Mouse (Mus musculus) fibroblast of lung, adult 2 months (primary cell): ENCODE results near the gene Uck2.

ENCODE experiments used
- DNase-seq: peaks from one replicate; pipeline ENCODE4 v3.0.0-alpha.2; 2011; ENCODE audit warnings: low read depth

Uck2 gene

DNA sequence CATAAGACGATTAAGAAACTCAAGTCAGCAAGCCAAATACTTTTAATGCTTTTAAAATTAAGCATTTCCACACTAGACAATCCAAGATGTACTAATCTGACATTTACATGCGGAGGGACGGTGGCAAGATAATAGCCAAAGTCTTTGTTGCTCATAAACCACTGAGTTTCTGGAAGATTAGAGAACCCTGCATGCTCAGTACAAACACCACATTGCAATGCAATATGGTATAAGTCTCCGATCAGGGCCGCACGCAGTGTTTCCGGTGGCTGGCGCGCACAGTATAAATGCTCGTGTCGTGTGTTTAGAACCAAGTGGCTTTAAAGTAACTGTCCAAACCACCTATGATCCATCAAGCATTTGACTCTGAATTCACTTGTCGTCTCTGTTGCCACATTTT, 31.5 kb downstream of the Uck2 start:
- no peak for DNase-seq

DNA sequence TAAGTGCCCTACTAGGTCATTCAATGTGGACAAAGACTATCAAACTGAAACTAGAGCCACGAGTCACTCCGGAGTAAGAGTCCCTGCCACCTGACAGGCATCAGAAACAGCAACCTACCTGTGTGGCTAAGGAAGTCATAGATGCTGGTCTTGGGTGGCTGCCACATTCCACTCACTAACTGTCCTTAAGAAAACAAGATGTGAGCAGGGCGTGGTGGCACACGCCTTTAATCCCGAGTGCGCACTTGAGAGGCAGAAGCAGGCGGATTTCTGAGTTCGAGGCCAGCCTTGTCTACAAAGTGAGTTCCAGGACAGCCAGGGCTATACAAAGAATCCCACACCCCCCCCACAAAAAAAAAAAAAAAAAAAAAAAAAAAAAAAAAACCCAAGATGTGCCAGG, 35.2 kb downstream of the Uck2 start:
- DNase-seq = no peak

DNA sequence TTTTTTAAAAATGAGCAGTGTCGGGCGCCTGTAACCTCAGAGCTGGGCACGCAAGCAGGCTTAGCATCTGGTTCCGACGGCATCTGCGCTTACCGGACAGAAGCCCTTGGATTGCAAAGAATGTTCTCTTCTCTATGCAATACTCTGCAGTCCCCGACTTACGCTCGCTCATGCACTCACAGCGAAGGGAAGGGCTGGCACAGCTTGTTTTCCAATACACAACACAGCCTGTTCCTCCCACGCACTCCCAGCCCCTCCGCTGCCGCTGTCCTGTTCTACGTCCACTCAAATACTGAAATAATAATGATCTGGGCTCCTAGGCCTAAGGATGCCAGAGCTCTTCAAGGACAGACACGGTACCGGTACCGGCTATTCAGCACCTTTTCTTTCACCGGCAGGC, 35.9 kb downstream of the Uck2 start:
- no peak for DNase-seq

DNA sequence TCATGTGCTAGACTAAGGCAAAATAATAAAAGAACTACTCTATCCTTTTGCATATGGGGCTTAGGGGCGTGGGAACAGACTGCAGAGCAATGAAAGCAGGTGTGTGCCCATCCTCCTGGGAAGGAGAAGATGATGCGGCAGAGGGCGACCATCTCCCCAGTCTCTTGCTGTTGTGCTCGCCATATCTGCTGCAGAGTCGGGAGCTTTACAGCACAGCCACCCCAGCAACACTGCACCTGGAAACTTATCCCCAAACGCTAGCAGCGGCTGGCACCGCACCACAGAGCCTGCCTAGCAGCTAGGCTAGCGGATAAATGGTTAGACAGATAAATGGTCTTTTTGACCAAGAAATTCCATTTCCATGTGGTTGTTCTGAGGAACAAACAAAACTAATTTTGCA, 37.2 kb downstream of the Uck2 start:
- DNase-seq = no peak

DNA sequence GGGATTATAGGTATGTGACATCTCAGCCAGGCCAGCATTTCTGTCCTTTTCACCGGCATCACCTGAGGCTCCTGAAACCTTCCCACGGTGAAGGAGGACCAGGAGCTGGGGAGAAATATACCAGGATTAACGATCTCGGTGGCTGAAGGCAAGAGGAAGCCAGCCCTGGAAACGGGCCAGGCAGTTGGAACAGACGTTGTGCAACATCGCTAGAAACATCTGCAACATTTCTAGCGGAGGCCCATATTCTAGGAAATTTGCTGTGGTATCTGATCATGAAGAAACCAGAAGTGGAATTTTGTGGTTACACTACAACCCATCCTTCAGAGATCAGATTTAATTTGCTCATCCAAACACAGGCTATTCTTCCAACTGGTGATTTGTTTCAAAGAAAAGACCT, 38.1 kb downstream of the Uck2 start:
- peak; percentile 64 for DNase-seq

DNA sequence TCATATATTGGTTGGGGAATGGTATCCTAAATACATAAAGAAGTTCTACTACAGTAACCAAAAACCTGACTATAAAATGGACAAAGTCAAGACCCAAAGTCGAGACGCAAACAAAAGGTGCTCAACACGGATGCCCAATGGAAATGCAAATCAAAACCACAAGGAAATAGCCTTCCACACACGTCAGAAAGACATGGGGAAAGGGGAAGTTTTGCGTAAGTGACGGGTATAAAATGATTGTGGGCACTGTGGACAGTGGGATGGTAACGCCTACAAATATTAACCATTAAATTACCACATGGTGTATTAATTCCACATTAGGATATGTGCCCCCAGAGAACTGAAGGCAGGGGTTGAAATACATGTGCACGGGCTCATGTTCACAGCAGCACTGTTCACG, 38.8 kb downstream of the Uck2 start:
- DNase-seq = no peak

DNA sequence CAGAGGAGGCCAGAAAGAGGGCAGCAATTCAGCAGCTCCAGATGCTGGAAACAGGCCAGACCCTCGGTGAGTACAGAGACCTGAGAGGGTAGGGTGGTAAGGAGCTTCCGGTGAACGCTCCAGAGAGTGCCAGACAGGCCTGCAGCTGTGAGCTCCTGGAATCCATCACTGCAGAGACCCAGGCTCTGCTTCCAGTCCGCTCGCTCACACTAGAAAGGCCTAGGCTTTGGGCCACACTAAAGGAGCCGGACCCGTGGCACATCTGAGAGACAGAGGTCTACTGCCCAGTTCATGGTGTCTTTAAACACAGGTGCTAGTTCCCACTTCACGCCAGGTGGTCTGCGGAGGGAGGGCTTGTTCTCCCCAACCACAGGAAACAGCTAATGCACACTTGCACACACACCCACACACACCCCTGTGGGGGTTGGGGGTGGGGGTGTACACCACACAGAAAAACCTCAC, 39.9 kb downstream of the Uck2 start:
- DNase-seq = no peak

DNA sequence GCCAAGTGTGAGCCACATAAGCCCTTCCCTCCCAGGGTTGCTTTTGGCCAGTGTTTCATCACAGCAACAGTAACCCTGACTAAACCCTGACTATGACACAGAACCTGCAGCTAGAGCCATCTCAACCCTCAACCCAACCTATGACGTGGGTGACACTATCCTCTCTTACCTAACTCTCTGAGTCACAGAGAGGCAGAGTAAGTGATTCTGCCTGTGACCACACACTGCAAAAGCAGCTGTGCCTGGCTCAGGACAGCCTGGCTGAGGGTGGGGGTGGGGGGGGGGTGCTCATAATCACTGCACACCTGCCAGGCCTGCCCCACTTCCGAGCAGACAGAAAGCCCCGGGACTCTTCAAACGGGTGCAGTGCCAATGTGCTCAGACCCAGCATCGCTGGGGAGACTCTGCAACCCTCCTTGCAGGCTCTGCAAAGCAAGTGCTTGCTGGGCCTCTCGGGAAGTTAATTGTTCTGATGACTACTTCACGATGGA, 42.9 kb downstream of the Uck2 start:
- DNase-seq = peak; percentile 73

DNA sequence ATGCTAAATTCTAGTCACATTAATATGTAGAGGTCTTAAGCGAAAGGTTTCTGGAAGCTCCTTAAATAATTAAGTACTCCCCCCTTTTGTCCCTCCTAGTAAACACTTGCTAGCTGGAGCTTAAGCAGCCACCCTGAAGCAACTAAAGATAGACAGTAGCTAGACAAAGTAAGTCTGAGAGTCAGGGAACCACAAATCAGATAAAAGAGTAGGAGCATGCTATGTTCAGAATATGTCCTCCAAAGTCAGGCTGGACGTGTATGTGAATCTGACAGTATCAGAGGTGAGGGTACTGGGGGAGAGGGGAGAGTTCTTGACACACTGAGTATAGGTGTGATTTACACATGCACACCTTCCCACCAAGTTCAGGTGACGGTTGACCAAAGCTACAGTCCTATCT, 43.6 kb downstream of the Uck2 start:
- no peak for DNase-seq

DNA sequence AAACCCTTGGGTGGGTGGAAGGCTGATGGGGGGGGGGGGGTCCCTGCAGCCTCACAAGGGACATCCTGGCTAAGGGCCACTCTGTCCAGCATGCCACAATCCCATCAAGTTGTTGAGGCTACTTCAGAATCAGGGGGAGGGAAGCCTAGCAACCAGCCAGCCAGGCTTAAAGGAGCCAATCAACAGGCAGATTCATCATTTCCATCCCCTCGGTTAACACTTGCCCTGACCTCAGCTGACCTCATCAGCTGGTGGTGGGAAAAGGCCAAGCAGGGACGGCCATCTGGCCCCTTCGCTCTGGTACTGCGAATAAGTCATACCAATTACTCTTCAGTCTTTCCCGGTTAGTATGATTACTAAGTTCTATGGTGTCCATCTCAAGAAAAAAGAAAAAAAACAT, 44.8 kb downstream of the Uck2 start:
- DNase-seq = no peak

DNA sequence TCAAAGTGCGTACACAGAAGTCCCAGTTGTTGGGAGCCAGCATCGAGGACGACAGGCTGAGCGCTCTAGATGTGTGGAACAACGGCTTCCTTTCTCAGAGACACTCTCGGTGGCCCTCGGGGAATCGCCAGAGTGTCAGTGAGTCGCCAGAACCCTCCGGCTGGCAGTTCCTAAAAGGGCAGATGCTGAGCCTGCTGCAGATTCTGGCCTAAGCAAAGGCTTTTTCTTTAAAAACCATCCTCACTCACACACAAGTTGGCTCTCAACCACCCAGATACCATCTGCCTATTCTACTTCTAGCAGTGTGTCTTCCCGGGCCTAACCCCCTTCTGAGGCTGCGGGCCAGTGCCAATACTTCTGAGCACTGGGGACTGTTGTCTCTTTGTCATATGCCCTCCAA, 45.2 kb downstream of the Uck2 start:
- DNase-seq = no peak

DNA sequence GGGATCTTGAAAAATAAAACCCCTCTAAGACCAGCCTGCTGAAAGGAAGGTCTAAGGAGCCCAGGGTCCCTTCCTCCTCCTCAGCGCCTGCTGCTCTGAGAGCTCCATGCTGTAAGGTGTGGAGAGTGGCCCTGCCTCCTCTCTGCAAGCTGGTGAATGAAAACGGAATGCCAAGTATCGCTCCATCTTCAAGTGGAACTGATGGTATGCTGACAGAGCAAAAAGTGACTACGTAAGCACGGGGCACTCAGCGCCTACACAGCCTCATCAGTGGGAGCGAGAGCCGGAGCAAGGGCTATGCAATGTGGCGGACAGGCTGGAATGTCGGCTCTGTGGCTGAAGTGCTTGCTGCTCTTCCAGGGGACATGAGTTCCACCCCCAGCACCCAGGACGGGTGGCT, 47.3 kb downstream of the Uck2 start:
- no peak for DNase-seq

DNA sequence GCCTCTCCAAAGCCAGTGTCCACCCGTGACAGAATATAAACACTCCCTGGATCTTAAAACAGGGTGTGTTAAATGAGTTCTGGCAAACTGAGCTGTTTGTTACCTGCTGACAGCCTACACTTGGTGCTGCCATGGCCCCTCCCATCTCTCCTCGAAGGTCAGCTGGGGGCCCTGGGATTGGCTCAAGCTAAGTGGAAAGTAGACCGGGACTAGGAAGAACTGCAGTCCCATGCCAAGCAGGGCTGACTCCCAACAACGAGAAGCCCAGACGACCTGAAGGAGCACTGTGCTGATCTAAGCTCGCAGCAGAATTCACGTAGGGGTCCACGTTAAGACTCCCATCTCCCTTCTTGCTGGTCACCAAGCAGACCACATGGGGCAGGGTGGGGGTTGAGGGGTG, 48.3 kb downstream of the Uck2 start:
- DNase-seq = no peak

DNA sequence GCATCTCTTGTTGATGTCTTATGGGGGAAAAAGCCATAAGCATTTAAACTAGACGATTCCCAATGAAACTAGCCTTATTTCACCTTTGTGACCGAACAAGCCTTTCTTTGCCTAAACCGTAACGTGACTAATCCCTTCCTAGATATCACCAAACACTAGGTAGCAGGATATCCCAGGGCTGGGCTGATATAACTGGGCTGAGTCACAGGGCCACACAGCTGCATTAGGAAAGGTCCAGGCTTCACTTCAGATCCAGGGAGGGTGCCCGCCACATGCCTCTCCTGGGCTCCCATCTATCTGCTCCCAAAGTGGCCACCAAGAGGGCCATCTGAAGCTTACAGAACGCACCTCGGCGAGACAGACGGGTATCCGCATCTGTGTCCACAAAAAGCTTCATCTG, 50.8 kb downstream of the Uck2 start:
- DNase-seq = no peak

DNA sequence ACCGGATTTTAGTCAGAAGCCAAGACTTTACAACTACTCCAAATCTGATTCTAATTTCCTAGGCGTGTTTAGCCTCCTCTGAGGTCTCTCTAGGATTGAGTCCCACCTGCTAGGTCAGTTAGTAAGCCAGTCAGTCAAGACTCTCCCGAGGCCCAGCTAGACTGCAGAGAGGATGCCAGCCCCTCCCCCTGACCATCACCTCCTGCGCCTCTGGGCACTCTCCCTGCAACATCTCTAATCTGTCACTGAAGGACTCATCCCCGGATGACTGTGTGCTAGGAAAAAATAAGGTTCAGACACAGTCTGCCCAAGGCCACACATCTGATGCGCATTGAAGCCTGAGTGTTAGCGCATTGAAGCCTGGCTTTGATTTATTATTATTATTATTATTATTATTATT, 52.2 kb downstream of the Uck2 start:
- no peak for DNase-seq

DNA sequence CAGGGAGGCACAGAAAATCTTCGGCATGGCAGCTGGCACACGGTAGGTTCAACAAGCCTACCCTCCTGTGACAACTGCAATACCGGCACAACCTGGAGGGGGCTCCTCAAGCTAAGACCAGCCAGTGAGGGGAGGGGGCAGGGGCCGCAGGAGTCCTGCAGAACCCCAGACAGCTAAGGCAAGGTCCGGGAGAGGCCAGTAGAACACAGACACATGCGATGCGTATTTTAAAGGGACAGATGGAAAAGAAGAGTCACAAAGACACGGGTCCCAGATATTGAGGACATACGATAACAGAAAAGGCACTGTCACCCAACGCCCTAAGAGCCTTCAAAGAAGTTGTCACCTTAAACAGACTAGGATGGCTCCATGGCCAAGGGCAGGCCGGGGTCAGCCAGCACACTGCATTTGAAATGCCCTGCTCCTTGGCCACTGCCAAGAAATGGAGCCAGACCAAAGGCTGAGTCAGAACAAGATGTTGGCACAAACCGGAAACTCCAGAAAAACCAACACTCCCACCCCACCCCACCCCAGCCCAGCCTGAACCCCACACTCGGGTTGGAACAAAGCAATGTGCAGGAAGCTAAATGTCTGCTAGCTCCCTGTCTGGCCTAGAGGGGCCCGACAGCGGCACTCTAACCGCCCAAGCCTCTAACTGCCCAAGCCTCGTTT, 53.4 kb downstream of the Uck2 start:
- DNase-seq = peak; percentile 74

DNA sequence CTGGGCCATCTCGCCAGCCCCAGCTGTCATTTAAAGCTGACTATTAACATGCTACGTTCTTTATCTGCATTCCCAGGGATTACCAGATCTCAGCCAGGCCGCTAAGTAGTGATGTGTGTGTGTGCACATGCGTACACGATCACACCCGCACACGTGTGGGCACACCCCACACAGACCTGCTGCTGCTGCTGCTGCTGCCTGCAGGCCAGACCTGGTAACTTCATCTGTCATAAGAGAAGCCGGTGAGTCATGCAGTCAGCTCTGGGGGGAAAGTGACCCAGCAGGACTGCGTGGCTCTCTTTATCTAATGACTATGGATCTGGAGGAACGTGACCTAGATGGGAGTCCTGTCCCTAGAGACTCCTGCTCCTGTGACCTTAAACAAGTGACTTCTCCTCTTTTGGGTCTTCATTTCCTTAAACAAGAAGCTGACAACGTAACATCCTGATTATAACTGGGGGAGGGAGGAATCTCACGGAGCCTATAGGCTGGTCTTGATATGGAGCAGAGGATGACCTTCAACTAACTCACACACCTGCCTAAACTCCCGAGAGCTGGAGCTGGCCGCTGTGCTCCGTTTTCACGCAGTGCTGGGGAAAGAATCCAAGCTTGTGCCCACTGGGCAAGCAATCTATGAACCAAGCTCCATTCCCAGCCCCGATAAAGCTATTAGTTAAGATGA, 54.0 kb downstream of the Uck2 start:
- DNase-seq = no peak

DNA sequence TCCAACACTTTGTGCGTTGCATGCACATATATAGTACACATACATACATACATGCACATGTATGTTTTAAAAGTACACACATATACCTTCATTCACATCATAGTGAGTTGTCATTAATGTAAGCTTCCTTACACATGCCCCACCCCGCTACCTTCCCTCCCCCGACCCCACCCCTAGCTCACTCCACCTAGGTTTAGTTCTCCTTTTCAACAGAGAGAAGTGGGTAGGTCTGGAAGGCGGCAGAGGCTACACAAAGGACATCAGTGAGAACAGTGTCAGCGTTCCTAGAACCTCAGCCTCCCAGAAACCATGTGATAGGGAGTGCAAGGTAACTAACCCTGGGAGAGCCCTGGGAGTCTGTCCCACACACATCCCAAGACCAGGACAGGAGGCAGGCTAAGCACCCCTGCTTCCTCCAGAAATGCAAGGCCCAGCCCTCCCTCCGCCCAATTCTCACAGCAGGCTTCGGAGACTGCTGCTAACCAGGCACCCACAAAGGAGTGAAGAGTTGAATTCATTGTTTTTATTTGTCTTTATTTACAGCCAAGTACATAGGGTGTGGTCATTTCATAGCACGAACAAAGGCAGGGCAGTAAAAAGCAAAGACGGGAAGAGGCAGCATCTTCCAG, 62.6 kb downstream of the Uck2 start:
- DNase-seq = no peak

DNA sequence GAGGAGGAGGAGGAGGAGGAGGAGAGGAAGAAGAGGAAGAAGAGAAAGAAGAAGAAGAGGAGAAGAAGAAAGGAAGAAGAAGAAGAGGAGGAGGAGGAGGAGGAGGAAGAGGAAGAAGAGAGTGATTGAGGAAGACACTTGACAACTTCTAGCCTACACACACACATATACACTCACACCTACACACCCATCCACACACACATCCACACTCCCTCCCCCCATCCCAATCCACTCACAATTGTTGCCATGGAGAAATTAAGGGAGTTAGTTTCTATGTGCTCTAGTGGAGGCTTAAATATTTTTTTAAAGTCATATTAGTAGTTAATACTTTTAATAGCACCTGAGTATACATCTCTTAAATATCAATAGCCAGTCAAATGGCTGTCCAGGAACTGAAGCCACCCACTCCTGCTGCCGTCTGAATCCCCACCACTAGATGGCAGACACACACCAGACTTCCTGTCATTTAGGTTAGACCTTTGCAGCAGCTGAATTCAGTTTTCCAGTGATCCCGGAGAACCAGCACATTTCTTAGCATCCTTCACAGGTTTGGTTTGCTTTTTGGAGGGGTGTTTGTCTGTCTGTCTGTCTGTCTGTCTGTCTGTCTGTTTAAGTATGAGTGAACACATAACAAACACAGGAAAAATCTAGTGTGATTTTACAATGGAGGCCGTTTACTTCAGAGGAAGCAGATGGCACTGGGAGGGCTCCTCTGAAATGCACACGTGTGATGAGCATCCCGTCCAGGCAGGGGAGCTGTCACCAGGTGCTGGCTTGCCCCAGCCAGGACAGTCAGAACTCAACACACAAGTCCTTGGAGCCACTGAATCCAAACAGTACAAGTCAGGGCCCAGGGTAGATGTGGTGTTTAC, 64.6 kb downstream of the Uck2 start:
- peak; percentile 56 for DNase-seq

DNA sequence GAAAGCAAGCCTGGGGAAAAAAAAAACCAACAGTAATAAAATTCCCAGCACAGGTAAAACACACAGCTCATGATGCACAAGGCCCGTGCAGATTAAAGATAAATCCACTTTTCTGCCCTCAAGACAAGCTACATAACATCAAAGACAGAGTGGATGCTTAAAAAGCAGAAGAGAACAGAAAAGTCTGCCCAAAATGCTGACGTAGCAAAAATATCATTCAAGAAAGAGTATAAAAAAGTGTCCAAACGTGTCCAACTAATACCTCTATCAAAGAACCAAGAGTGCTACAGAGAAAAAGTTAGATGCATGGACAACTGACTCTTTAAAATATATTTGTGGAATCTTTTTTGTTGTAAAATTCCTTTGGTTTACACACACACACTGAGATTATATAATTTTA, 69.7 kb downstream of the Uck2 start:
- DNase-seq = no peak

DNA sequence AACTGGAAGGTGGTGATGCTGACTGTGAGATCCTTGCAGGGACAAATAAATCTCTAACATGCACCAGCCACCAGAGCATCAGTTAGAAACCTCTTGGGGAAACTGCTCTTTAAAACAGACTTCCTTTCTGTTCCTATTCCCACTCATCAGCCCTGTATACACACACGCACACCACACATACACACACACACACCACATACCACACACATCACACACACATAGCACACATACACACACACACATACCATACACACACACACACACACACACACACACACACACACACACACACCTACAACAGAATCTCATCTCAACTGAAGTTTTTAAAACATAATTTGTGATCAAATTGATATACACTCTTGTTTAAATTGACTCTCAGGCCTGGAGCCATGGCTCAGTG, 72.4 kb downstream of the Uck2 start:
- DNase-seq = no peak

DNA sequence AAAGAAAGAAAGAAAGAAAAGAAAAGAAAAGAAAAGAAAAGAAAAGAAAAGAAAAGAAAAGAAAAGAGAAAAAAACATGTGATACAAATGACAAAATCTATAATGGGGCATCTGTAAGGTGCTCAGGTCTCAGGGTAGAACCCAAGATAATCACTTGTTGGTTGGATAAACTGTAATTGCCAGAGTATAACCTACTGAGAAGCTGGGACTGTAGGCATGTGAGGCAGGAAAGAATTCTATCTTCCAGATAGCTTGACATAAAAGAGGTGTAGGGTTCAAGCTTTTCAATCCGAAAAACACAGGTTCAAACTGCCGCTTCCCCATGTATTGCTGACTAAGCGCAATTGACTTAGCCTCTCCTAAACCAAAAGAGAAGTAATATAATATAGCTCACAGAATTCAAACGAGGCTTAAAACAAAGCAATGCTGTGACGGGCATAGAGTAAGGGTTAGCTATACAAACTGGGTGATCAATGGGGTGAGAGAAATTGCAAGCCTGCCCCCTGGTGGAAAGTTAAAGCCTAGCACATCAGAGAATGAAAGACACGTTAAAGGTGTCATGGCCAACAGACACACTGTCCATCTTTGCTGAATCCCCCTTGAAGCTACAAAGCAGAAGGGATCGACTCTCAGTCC, 73.0 kb downstream of the Uck2 start:
- no peak for DNase-seq
